Mouse (Mus musculus): ENCODE data around the gene Trappc4. TPM values are rescaled to one million over a fixed set of nuclear protein-coding genes. Genes with fewer than 3 reads are reported as not detected.
A peak's percentile ranks its signal among the peaks of the same experiment; 100 is the strongest.
"Not testable (repeated sequence)": the region's sequence is repeated elsewhere in the genome, so short reads cannot be mapped to it uniquely, and the experiment has no call there.

The Trappc4 gene
- polyA plus RNA-seq, 1 experiment = 49.1 TPM

GRCm38 (mm10) chr9:44435747-44436146 is 28.3 kb upstream of the Trappc4 start:
- H3K27ac ChIP-seq (ENCODE audit: control insufficient read depth, insufficient read depth, low read length) = no peak overlapping the region
- H3K4me3 ChIP-seq (ENCODE audit: control insufficient read depth, insufficient read depth, low read length) = no peak overlapping the region
- DNase-seq = no peak
- TF ChIP-seq CTCF (IDR thresholded peaks at IDR 0.05; ENCODE audit: borderline replicate concordance, control insufficient read depth, extremely low read depth, insufficient read depth, low read length, poor library complexity) = no peak
- TF ChIP-seq POLR2A (IDR thresholded peaks at IDR 0.05; ENCODE audit: control insufficient read depth, extremely low read depth, insufficient read depth, low read length, poor library complexity) = no peak
- H3K36me3 ChIP-seq (ENCODE audit: control insufficient read depth, insufficient read depth, low read length) = no peaks in the 10 kb centered on the region
- H3K27me3 ChIP-seq (ENCODE audit: control insufficient read depth, insufficient read depth, low read length) = no peaks in the 10 kb centered on the region
- no peaks in the 10 kb centered on the region; the same call in 1 of the 2 replicates for H3K4me1 ChIP-seq (replicated peaks; ENCODE audit: control insufficient read depth, insufficient read depth, low read length)
- WGBS = 14% methylated on average over 6 of the region's 6 CpGs

- H3K4me3 ChIP-seq (ENCODE audit: control insufficient read depth, insufficient read depth, low read length) = no peak overlapping the region
- no peaks in the 10 kb centered on the region for H3K27me3 ChIP-seq (ENCODE audit: control insufficient read depth, insufficient read depth, low read length)
- 51% methylated on average over 5 of the region's 5 CpGs for WGBS
- TF ChIP-seq CTCF (IDR thresholded peaks at IDR 0.05; ENCODE audit: borderline replicate concordance, control insufficient read depth, extremely low read depth, insufficient read depth, low read length, poor library complexity) (no peak), POLR2A (IDR thresholded peaks at IDR 0.05; ENCODE audit: control insufficient read depth, extremely low read depth, insufficient read depth, low read length, poor library complexity) (no peak)
- H3K4me1 ChIP-seq (replicated peaks; ENCODE audit: control insufficient read depth, insufficient read depth, low read length) = no peaks in the 10 kb centered on the region; the same call in 1 of the 2 replicates
- H3K36me3 ChIP-seq (ENCODE audit: control insufficient read depth, insufficient read depth, low read length) = no peaks in the 10 kb centered on the region
- no peak overlapping the region for H3K27ac ChIP-seq (ENCODE audit: control insufficient read depth, insufficient read depth, low read length)
- no peak for DNase-seq
Observed at GRCm38 (mm10) chr9:44432577-44433185, 25.3 kb upstream of the Trappc4 start.

- no peaks in the 10 kb centered on the region for H3K4me1 ChIP-seq (replicated peaks; ENCODE audit: control insufficient read depth, insufficient read depth, low read length)
- H3K36me3 ChIP-seq (ENCODE audit: control insufficient read depth, insufficient read depth, low read length) = no peaks in the 10 kb centered on the region
- 83% methylated on average over 4 of the region's 4 CpGs for WGBS
- no peak for DNase-seq
- no peak overlapping the region for H3K27ac ChIP-seq (ENCODE audit: control insufficient read depth, insufficient read depth, low read length)
- TF ChIP-seq CTCF (IDR thresholded peaks at IDR 0.05; ENCODE audit: borderline replicate concordance, control insufficient read depth, extremely low read depth, insufficient read depth, low read length, poor library complexity) (no peak), POLR2A (IDR thresholded peaks at IDR 0.05; ENCODE audit: control insufficient read depth, extremely low read depth, insufficient read depth, low read length, poor library complexity) (no peak)
- no peaks in the 10 kb centered on the region for H3K27me3 ChIP-seq (ENCODE audit: control insufficient read depth, insufficient read depth, low read length)
- no peak overlapping the region for H3K4me3 ChIP-seq (ENCODE audit: control insufficient read depth, insufficient read depth, low read length)
Observed at GRCm38 (mm10) chr9:44423576-44423975, 16.2 kb upstream of the Trappc4 start.

- Histone ChIP-seq H3K27ac (ENCODE audit: control insufficient read depth, insufficient read depth, low read length) (no peak overlapping the region), H3K27me3 (ENCODE audit: control insufficient read depth, insufficient read depth, low read length) (no peaks in the 10 kb centered on the region), H3K4me3 (ENCODE audit: control insufficient read depth, insufficient read depth, low read length) (no peak overlapping the region), H3K36me3 (ENCODE audit: control insufficient read depth, insufficient read depth, low read length) (no peaks in the 10 kb centered on the region), H3K4me1 (replicated peaks; ENCODE audit: control insufficient read depth, insufficient read depth, low read length) (peaks cover 6% of the 10 kb centered on the region)
- 74% methylated on average over 5 of the region's 5 CpGs for whole genome bisulfite sequencing
- no peak for TF ChIP-seq CTCF (IDR thresholded peaks at IDR 0.05; ENCODE audit: borderline replicate concordance, control insufficient read depth, extremely low read depth, insufficient read depth, low read length, poor library complexity)
- no peak for DNase-seq
Observed at GRCm38 (mm10) chr9:44420280-44420898, 13.0 kb upstream of the Trappc4 start.

- H3K36me3 ChIP-seq (ENCODE audit: control insufficient read depth, insufficient read depth, low read length); H3K27me3 ChIP-seq (ENCODE audit: control insufficient read depth, insufficient read depth, low read length); DNase-seq; H3K4me3 ChIP-seq (ENCODE audit: control insufficient read depth, insufficient read depth, low read length); H3K4me1 ChIP-seq (replicated peaks; ENCODE audit: control insufficient read depth, insufficient read depth, low read length); H3K27ac ChIP-seq (ENCODE audit: control insufficient read depth, insufficient read depth, low read length): not testable (repeated sequence)
- WGBS = 97% methylated on average over 9 of the region's 9 CpGs
Observed at GRCm38 (mm10) chr9:44419730-44420129, 12.3 kb upstream of the Trappc4 start.

- TF ChIP-seq CTCF (IDR thresholded peaks at IDR 0.05; ENCODE audit: borderline replicate concordance, control insufficient read depth, extremely low read depth, insufficient read depth, low read length, poor library complexity) (no peak), POLR2A (IDR thresholded peaks at IDR 0.05; ENCODE audit: control insufficient read depth, extremely low read depth, insufficient read depth, low read length, poor library complexity) (no peak)
- Histone ChIP-seq H3K4me3 (ENCODE audit: control insufficient read depth, insufficient read depth, low read length) (peak within 1 kb of the TSS; percentile 84), H3K27ac (ENCODE audit: control insufficient read depth, insufficient read depth, low read length) (peak within 1 kb of the TSS; percentile 63; the same call in 1 of the 2 replicates), H3K36me3 (ENCODE audit: control insufficient read depth, insufficient read depth, low read length) (no peaks in the 10 kb centered on the region), H3K27me3 (ENCODE audit: control insufficient read depth, insufficient read depth, low read length) (no peaks in the 10 kb centered on the region), H3K4me1 (replicated peaks; ENCODE audit: control insufficient read depth, insufficient read depth, low read length) (peaks cover 6% of the 10 kb centered on the region)
- 71% methylated on average over 14 of the region's 14 CpGs for WGBS
- no peak for DNase-seq
Observed at GRCm38 (mm10) chr9:44418519-44419385, 11.4 kb upstream of the Trappc4 start, which contains the start of gene Ccdc84. Gene Ccdc84 (minus strand): TSS chr9:44418569.
